Mouse (Mus musculus) lung, postnatal 0 days (tissue): Measurements from ENCODE around the gene Mettl5.

ENCODE experiments used
- CTCF ChIP-seq: IDR thresholded peaks from 2 replicates; pipeline ENCODE4 v1.5.1; 2016; ENCODE audit warnings: antibody characterized with exemption, mild to moderate bottlenecking
- EP300 ChIP-seq: IDR thresholded peaks from 2 replicates; pipeline ENCODE4 v1.6.1; 2016; ENCODE audit warnings: antibody characterized with exemption, mild to moderate bottlenecking, control low read depth

GRCm38 (mm10) chr2:69821711-69822110 lies 63.7 kb downstream of the Mettl5 start, which contains the start of gene Klhl23:
- TF ChIP-seq EP300 (no peak), CTCF (no peak)
